Mouse (Mus musculus): ENCODE results near the gene Gm6803. TPM values are rescaled to one million over a fixed set of nuclear protein-coding genes. Genes with fewer than 3 reads are reported as not detected.
"Not testable (repeated sequence)": the region's sequence is repeated elsewhere in the genome, so short reads cannot be mapped to it uniquely, and the experiment has no call there.

Gene Gm6803
- not detected for polyA plus RNA-seq (2012; fragmentation: generic; extraction: Trizol)

DNA sequence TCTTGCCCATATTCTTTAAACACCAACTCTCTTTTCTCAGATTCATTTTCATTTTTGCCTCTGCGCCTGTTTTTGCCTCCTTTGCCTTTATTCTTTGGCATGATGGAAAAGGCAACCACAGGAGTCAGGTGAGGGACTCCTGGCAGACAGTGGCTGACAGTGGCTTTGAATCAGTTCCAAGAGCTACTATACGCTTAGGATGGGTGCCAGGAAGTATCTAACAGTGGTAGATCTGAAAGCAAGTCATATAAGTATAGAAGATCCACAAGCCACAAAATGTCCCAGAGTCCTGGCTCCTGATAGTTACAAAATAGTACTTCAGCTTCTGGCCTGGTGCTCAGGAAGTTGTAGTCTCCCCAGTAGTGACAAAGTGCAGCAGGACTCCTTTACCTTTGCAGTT is at the start of gene Gm6803:
TSS of gene Gm6803 (minus strand) at position 101 of the 400 bp plus-strand sequence.
- not testable (repeated sequence) for H3K27me3 ChIP-seq (ENCODE audit: control insufficient read depth, insufficient read depth, insufficient read length)

DNA sequence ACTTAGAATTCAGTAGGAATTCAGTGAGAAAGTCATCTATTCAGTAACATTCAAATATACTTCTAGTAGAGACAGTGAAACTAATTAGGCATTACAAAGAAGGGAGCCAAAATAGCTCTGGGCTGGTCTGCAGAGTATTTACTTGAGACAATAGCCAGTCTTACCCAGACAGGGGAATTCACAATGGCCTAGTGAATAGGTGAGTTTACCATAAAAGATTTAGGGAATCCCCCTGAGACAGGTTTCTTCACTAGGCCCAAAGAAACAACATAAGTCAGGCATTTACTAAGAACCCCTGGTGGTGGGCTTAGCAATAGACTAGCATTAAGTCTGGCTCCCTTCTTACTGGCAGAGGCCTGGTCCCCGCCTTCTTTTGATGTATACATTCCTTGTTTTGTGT is 26.7 kb upstream of the Gm6803 start:
- H3K4me3 ChIP-seq; H3K36me3 ChIP-seq (ENCODE audit: control insufficient read depth, insufficient read depth); H3K27me3 ChIP-seq (ENCODE audit: control insufficient read depth, insufficient read depth, insufficient read length); H3ac ChIP-seq (ENCODE audit: control insufficient read depth, insufficient read length); H3K4me2 ChIP-seq (ENCODE audit: low read depth); H3K79me2 ChIP-seq (ENCODE audit: control insufficient read depth, insufficient read depth): not testable (repeated sequence)

More for the DNA sequence above, at the start of gene Gm6803:
- not testable (repeated sequence) for H3K79me2 ChIP-seq (ENCODE audit: control insufficient read depth, insufficient read depth); H3K36me3 ChIP-seq (ENCODE audit: control insufficient read depth, insufficient read depth); H3K4me3 ChIP-seq; H3K4me2 ChIP-seq (ENCODE audit: low read depth); H3ac ChIP-seq (ENCODE audit: control insufficient read depth, insufficient read length)

GRCm38 (mm10) chr12:88039703-88040102 is 21.1 kb upstream of the Gm6803 start:
- not testable (repeated sequence) for H3K4me3 ChIP-seq; H3K4me2 ChIP-seq (ENCODE audit: low read depth); H3K36me3 ChIP-seq (ENCODE audit: control insufficient read depth, insufficient read depth); H3K27me3 ChIP-seq (ENCODE audit: control insufficient read depth, insufficient read depth, insufficient read length); H3ac ChIP-seq (ENCODE audit: control insufficient read depth, insufficient read length); H3K79me2 ChIP-seq (ENCODE audit: control insufficient read depth, insufficient read depth)

DNA sequence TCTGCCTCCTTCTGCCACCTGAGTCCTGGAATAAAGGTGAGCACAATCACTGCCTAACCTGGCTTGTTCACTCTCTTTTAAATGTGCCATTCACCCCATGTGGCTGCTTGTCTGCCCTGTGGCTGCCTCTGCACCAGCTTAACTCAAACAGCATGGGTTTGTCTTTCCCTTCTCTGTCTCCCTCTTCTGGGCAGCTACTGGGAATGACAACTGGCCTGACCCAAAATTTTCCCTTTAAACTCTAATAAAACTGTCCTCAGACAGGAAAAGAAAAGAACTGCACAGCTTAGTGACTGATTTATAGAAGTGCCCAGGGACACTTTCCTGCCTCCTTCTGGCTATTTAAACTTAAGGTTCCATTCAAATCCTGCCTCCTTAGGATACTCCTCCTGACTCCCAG is 20.5 kb upstream of the Gm6803 start:
- H3K4me2 ChIP-seq (ENCODE audit: low read depth); H3ac ChIP-seq (ENCODE audit: control insufficient read depth, insufficient read length); H3K27me3 ChIP-seq (ENCODE audit: control insufficient read depth, insufficient read depth, insufficient read length); H3K79me2 ChIP-seq (ENCODE audit: control insufficient read depth, insufficient read depth); H3K36me3 ChIP-seq (ENCODE audit: control insufficient read depth, insufficient read depth); H3K4me3 ChIP-seq: not testable (repeated sequence)

- not testable (repeated sequence) for H3K79me2 ChIP-seq (ENCODE audit: control insufficient read depth, insufficient read depth); H3K36me3 ChIP-seq (ENCODE audit: control insufficient read depth, insufficient read depth); H3K4me3 ChIP-seq; H3ac ChIP-seq (ENCODE audit: control insufficient read depth, insufficient read length); H3K27me3 ChIP-seq (ENCODE audit: control insufficient read depth, insufficient read depth, insufficient read length); H3K4me2 ChIP-seq (ENCODE audit: low read depth)
These were observed 13.7 kb upstream of the Gm6803 start for GRCm38 (mm10) chr12:88032250-88032649.

- not testable (repeated sequence) for H3K36me3 ChIP-seq (ENCODE audit: control insufficient read depth, insufficient read depth); H3ac ChIP-seq (ENCODE audit: control insufficient read depth, insufficient read length); H3K79me2 ChIP-seq (ENCODE audit: control insufficient read depth, insufficient read depth); H3K4me3 ChIP-seq; H3K4me2 ChIP-seq (ENCODE audit: low read depth); H3K27me3 ChIP-seq (ENCODE audit: control insufficient read depth, insufficient read depth, insufficient read length)
These were observed 8.1 kb upstream of the Gm6803 start, which contains the start of gene Gm2056 for GRCm38 (mm10) chr12:88026704-88027103. TSS of gene Gm2056 (plus strand) at chr12:88027004.

- not testable (repeated sequence) for H3K36me3 ChIP-seq (ENCODE audit: control insufficient read depth, insufficient read depth); H3ac ChIP-seq (ENCODE audit: control insufficient read depth, insufficient read length); H3K27me3 ChIP-seq (ENCODE audit: control insufficient read depth, insufficient read depth, insufficient read length); H3K4me3 ChIP-seq; H3K4me2 ChIP-seq (ENCODE audit: low read depth); H3K79me2 ChIP-seq (ENCODE audit: control insufficient read depth, insufficient read depth)
These were observed 7.0 kb downstream of the Gm6803 start, which contains the start of gene Gm2075 for GRCm38 (mm10) chr12:88011548-88011947. TSS of gene Gm2075 (plus strand) at chr12:88011848.

- H3K79me2 ChIP-seq (ENCODE audit: control insufficient read depth, insufficient read depth); H3K36me3 ChIP-seq (ENCODE audit: control insufficient read depth, insufficient read depth); H3K27me3 ChIP-seq (ENCODE audit: control insufficient read depth, insufficient read depth, insufficient read length); H3ac ChIP-seq (ENCODE audit: control insufficient read depth, insufficient read length); H3K4me2 ChIP-seq (ENCODE audit: low read depth); H3K4me3 ChIP-seq: not testable (repeated sequence)
These were observed 14.5 kb downstream of the Gm6803 start for GRCm38 (mm10) chr12:88004118-88004517.

DNA sequence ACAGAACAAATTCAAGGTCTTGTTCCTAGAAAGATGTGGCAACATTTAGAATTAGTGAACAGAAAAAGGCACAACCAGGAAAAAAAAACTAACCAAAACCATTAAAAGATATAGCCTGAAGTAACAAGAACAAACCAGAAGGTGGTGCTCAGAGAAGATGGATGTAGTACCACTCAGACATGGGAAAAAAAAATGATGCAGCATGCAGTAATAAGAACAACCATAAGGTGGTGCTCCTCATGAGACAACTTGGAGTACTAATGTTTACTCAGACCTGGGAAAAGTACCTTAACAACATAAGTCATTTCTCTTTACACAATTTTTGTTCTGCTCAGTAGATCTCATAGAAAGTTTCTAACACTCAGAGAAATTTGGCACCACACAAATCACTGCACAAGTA is 34.6 kb downstream of the Gm6803 start:
- not testable (repeated sequence) for H3K4me3 ChIP-seq

More for the DNA sequence above, 34.6 kb downstream of the Gm6803 start:
- H3K36me3 ChIP-seq (ENCODE audit: control insufficient read depth, insufficient read depth); H3K79me2 ChIP-seq (ENCODE audit: control insufficient read depth, insufficient read depth); H3K4me2 ChIP-seq (ENCODE audit: low read depth); H3K27me3 ChIP-seq (ENCODE audit: control insufficient read depth, insufficient read depth, insufficient read length); H3ac ChIP-seq (ENCODE audit: control insufficient read depth, insufficient read length): not testable (repeated sequence)

Other genes with a start within 250 kb of the Gm6803 start
- not detected for gene Gm21319, start 243.0 kb downstream of the Gm6803 start, polyA plus RNA-seq (2012; fragmentation: generic; extraction: Trizol)
- gene Gm21936, start 223.3 kb downstream of the Gm6803 start, polyA plus RNA-seq (2012; fragmentation: generic; extraction: Trizol): 0.16 TPM
- not detected for gene BB287469, start 202.2 kb downstream of the Gm6803 start, polyA plus RNA-seq (2012; fragmentation: generic; extraction: Trizol)
- 0.88 TPM for gene Gm2001, start 176.4 kb downstream of the Gm6803 start, polyA plus RNA-seq (2012; fragmentation: generic; extraction: Trizol)
- gene Gm2016, start 144.7 kb downstream of the Gm6803 start, polyA plus RNA-seq (2012; fragmentation: generic; extraction: Trizol): 0.23 TPM
- not detected for gene Gm2022, start 123.4 kb downstream of the Gm6803 start, polyA plus RNA-seq (2012; fragmentation: generic; extraction: Trizol)
- not detected for gene Gm2035, start 98.9 kb downstream of the Gm6803 start, polyA plus RNA-seq (2012; fragmentation: generic; extraction: Trizol)
- 0.16 TPM for gene Gm2042, start 64.7 kb downstream of the Gm6803 start, polyA plus RNA-seq (2012; fragmentation: generic; extraction: Trizol)
- gene Gm2075, start 6.9 kb downstream of the Gm6803 start, polyA plus RNA-seq (2012; fragmentation: generic; extraction: Trizol): 0.17 TPM
- 0.14 TPM for gene Gm2056, start 8.2 kb upstream of the Gm6803 start, polyA plus RNA-seq (2012; fragmentation: generic; extraction: Trizol)
- gene Gm16368, start 64.9 kb upstream of the Gm6803 start, polyA plus RNA-seq (2012; fragmentation: generic; extraction: Trizol): not detected
- gene Gm10436, start 163.3 kb upstream of the Gm6803 start, polyA plus RNA-seq (2012; fragmentation: generic; extraction: Trizol): 0.14 TPM
- 4.4 TPM for gene Gm8332, start 231.3 kb upstream of the Gm6803 start, polyA plus RNA-seq (2012; fragmentation: generic; extraction: Trizol)